Mouse (Mus musculus) forebrain, embryonic 10.5 days (tissue): Measurements from ENCODE around the gene 4931414P19Rik. TPM values are rescaled to one million over a fixed set of nuclear protein-coding genes. Genes with fewer than 3 reads are reported as not detected.

Source experiments
- DNase-seq: peaks from one replicate; pipeline ENCODE4 v3.0.0-alpha.2; 2017; ENCODE audit warnings: low spot score; ENCODE audit errors: extremely low spot score
- H3K27ac ChIP-seq: fragments of 300-500 bp; sonication (generic); 2 replicates; pipeline ENCODE4 v1.5.1; 2016; ENCODE audit warnings: mild to moderate bottlenecking
- H3K27me3 ChIP-seq: fragments of 300-500 bp; sonication (generic); 2 replicates; pipeline ENCODE4 v1.6.1; 2016; ENCODE audit warnings: mild to moderate bottlenecking; ENCODE audit not compliant: poor library complexity, severe bottlenecking
- H3K36me3 ChIP-seq: fragments of 300-500 bp; sonication (generic); replicated peaks from 2 replicates; pipeline ENCODE4 v1.6.1; 2016; ENCODE audit warnings: mild to moderate bottlenecking, moderate library complexity
- H3K4me1 ChIP-seq: fragments of 300-500 bp; sonication (generic); 2 replicates; pipeline ENCODE4 v1.6.1; 2016
- H3K4me3 ChIP-seq: fragments of 300-500 bp; sonication (generic); 2 replicates; pipeline ENCODE4 v1.5.1; 2016; ENCODE audit warnings: mild to moderate bottlenecking, moderate library complexity
- H3K9me3 ChIP-seq: fragments of 300-500 bp; sonication (generic); 2 replicates; pipeline ENCODE4 v1.6.1; 2016; ENCODE audit warnings: mild to moderate bottlenecking, moderate library complexity
- WGBS: fragments of 180-500 bp; shearing (Covaris S2); methylation state at CpG from one replicate; pipeline ENCODE4 v1.1.7; 2016; 5-methylcytosine and 5-hydroxymethylcytosine counted together
- polyA plus RNA-seq: library from polyadenylated mRNA; unstranded; fragments of >200 nt; fragmentation: Nextera tagmentation; extraction: Ambion mirVana; gene quantifications from 2 replicates; pipeline ENCODE4 v1.2.1, GENCODE M21; 2016

4931414P19Rik gene
- polyA plus RNA-seq, 1 experiment from 2014 or later = 11.0 TPM

DNA sequence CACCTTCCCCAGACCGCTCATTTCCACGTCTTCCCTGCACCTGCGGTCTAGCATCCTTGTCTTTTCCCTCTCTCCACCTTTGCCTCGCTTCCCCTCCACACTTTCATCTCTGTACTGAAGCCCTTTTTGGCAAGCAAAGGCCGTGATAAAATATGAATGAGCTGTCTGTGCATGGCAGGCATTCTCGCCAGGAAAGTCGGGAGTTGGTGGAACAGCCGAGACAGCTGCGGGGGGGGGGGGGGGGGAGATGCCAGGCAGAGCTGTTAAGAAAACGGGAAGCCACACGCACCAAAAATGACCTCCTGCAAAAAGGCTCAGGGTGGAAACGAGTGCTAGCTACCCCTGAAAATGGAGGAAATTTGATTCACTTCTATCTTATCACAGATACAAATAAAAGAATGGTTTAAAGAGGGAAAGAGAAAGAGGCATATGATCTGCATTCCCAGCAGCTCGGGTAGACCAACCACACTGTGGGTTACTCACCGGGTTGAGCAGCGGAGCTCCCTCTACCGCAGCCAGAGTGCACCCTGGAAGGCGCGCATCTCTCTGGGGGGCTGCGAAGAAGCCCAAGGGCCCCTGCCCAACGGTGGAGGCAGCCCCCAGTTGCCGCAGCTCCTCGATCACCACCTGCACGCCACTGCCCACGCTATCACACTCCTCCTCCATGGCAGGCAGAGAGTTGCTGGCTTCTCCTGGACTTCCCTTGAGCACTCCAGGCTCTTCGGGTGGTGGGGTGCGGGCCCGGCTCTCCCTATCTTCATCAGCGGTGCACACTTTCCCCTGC lies 11.0 kb downstream of the 4931414P19Rik start:
- Histone ChIP-seq H3K36me3 (peaks cover 51% of the 10 kb centered on the region), H3K4me3 (peak overlapping the region; percentile 3; the same call in 1 of the 2 replicates), H3K4me1 (peaks cover 9% of the 10 kb centered on the region), H3K9me3 (peaks cover 8% of the 10 kb centered on the region; the same call in 1 of the 2 replicates), H3K27ac (0 out of 2 replicates have a peak overlapping the region, but pooled peaks have one; percentile 25), H3K27me3 (no peaks in the 10 kb centered on the region)
- no peak for DNase-seq
- WGBS = 67% methylated on average over 28 of the region's 28 CpGs

DNA sequence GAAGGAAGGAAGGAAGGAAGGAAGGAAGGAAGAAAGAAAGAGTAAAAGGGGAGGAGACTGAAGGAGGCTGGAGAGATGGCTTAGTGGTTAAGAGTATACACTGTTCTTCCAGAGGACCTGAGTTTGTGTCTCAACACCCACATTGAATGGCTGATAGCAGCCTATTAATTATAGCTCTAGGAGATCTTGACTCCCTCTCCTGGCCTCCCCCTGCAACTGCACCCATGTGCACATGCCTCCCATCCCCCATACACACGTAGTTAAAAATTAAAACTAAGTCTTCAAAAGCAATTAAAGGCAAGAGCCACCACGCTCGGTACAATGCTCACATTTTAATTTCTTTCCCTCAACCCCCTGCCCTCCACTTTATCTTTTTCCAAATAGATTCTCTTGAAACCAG lies 11.7 kb downstream of the 4931414P19Rik start:
- no peak overlapping the region for H3K27ac ChIP-seq
- no peak for DNase-seq
- peaks cover 48% of the 10 kb centered on the region for H3K36me3 ChIP-seq
- H3K4me3 ChIP-seq = no peak overlapping the region
- peaks cover 9% of the 10 kb centered on the region for H3K4me1 ChIP-seq
- no peaks in the 10 kb centered on the region for H3K27me3 ChIP-seq
- WGBS = 89% methylated on average over 3 of the region's 3 CpGs
- H3K9me3 ChIP-seq = peaks cover 8% of the 10 kb centered on the region; the same call in 1 of the 2 replicates

DNA sequence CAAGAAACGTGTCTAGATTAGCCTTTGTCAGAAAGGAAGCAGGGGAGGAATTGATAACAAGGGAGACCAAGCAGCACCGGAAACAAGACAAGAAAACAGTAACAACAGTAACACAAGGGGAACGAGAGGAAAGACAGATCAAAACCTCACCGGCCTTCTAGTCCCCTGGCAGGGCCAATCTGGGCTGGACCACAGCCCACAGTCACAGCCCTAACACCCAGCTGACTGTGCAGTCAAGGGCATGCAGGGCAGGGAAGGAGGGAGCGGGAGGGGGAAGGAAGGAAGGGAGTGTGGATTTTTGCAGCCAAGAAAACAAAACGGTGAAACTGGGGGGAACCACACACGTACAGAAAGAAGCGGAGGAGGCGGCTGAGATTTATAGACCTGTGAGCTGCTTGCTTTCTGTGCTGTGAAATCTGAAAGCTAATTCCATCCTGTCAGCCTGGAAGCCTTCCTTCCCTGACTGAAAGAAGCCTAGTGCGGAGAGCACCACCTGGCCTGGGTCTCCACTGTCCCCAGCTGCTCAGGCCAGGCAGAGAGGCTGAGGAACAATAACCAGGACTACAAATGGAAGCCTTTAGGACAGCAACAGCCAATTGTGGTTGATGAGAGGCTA lies 13.4 kb downstream of the 4931414P19Rik start:
- Histone ChIP-seq H3K4me1 (peaks cover 9% of the 10 kb centered on the region), H3K9me3 (peaks cover 8% of the 10 kb centered on the region; the same call in 1 of the 2 replicates), H3K4me3 (no peak overlapping the region), H3K27ac (peak overlapping the region; percentile 67), H3K27me3 (no peaks in the 10 kb centered on the region), H3K36me3 (peaks cover 47% of the 10 kb centered on the region)
- DNase-seq = no peak
- WGBS = 86% methylated on average over 10 of the region's 10 CpGs

DNA sequence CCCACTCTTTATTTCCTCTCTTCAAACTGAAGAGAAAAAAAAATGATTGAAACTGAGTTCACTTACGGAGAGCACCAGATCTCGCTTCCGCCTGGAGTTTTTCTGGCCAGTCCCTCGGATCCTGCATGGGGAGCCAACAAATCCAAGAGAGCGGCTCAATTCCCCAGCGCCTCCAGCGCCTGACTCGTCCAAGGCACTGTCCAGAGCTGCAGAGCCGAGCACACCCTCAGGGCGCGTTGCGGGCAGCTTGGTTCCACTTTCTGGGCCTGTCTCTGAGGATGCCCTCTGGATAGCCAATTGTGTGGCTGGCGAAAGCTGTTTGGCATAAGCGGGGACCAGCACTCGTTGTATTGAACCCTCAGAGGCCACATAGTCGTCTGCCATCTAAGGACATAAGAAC lies 14.7 kb downstream of the 4931414P19Rik start:
- 90% methylated on average over 16 of the region's 16 CpGs for WGBS
- no peak overlapping the region for H3K4me3 ChIP-seq
- H3K36me3 ChIP-seq = peaks cover 47% of the 10 kb centered on the region
- no peak overlapping the region for H3K27ac ChIP-seq
- H3K4me1 ChIP-seq = peaks cover 9% of the 10 kb centered on the region
- H3K27me3 ChIP-seq = no peaks in the 10 kb centered on the region
- no peak for DNase-seq
- peaks cover 8% of the 10 kb centered on the region; the same call in 1 of the 2 replicates for H3K9me3 ChIP-seq

DNA sequence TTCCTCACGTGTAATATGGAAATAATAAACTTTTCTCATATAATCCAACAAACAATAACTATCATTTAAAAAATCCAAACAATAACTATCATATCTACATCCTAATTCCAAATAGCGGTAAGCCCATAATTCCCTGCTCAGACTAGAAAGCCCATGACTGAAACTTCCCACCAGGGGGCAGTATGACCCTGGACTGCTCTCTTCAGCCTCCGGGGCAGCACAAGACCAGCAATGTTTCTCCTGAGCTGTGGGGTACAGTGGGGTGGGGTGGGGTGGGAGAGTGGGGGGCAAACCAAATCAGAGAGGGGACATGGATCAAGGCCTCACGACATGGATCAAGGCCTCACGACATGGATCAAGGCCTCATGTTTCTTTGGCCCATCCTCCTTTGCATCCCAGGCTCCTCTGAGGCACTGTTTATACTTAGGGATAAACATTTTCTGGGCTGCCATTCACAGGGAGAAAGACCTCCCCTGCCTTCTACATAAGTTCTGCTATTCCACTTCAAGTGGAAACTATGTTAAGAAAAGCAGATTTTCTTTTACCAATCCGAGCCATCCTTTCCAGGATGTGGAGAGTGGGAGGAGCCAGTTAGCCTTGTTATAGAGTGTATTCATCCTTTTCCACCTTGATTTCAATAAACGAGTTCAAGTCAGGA lies 22.0 kb downstream of the 4931414P19Rik start:
- no peaks in the 10 kb centered on the region for H3K9me3 ChIP-seq
- H3K27me3 ChIP-seq = no peaks in the 10 kb centered on the region
- H3K36me3 ChIP-seq = peaks cover 29% of the 10 kb centered on the region
- H3K4me1 ChIP-seq = peaks cover 10% of the 10 kb centered on the region
- 47% methylated on average over 7 of the region's 7 CpGs for WGBS
- H3K4me3 ChIP-seq = no peak overlapping the region
- H3K27ac ChIP-seq = no peak overlapping the region
- peak; percentile 64 for DNase-seq

DNA sequence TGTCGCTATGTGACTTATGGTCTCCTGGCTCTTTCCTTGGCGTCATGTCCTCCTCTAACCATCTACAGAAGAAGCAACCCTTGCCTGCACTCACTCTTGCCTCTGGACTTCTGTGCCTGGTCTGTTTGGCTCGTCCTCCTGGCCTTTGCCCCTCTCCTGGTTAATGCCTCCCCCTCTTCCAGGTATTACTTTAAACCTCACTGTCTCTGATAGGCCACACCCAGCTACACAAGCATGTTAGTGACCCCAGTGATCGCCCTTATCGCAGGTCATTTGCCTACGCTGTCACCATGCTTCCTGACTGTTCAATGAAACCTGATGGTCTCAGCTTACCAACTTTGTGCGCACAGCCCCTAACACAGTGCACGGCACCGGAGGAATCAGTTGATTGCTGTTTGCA lies 23.3 kb downstream of the 4931414P19Rik start:
- WGBS = 90% methylated on average over 9 of the region's 9 CpGs
- H3K27me3 ChIP-seq = no peaks in the 10 kb centered on the region
- H3K9me3 ChIP-seq = no peaks in the 10 kb centered on the region
- H3K4me3 ChIP-seq = no peak overlapping the region
- DNase-seq = no peak
- H3K36me3 ChIP-seq = peaks cover 29% of the 10 kb centered on the region
- peaks cover 22% of the 10 kb centered on the region for H3K4me1 ChIP-seq
- H3K27ac ChIP-seq = no peak overlapping the region

DNA sequence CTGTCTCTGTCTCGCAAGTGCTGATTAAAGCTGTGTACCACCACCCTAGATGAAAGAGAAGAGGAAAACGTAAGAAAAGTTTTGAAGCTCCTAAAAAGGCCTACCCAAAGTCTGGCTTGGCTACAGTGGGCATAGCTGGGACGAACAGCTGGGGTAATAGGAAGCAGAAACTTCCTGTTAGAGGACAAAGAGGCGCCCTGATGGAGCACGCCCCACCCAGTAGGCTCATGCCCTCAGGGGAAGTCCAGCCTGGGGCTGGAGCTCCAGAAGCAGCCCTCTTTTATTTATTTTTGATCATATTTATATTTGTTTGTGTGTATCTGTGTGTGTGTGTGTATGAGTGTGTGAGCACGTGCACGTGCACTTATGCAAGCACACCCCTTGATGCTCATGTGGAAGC lies 26.2 kb downstream of the 4931414P19Rik start:
- Histone ChIP-seq H3K4me1 (peaks cover 41% of the 10 kb centered on the region), H3K27me3 (peaks cover 3% of the 10 kb centered on the region; the same call in 1 of the 2 replicates)

DNA sequence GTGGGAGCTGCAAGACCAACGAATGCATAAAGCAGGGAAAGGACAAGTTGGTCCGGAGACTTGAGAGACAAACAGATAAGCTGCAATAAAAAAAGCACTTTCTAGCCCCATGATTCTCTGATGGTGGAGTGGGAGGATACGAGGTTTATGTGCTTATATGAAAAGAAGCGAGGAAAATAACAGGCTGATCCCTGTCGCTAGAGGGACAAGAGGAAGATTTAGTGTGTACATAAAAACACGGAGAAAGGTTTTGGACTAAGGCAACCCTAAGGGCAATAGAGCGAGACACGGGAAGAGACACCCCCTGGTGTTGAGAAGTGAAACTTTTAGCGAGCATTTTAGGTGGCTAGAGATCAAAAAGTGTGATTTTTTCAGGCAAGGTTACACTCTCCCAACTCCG lies 27.7 kb downstream of the 4931414P19Rik start:
- peak overlapping the region; percentile 86 for H3K4me3 ChIP-seq
- H3K4me1 ChIP-seq = peaks cover 57% of the 10 kb centered on the region
- peaks cover 3% of the 10 kb centered on the region; the same call in 1 of the 2 replicates for H3K27me3 ChIP-seq
- no peak for DNase-seq
- H3K9me3 ChIP-seq = no peaks in the 10 kb centered on the region
- WGBS = 2% methylated on average over 10 of the region's 10 CpGs
- H3K27ac ChIP-seq = peak overlapping the region; percentile 99
- peaks cover 27% of the 10 kb centered on the region for H3K36me3 ChIP-seq

More for the DNA sequence above, 26.2 kb downstream of the 4931414P19Rik start:
- H3K27ac ChIP-seq = 0 out of 2 replicates have a peak overlapping the region, but pooled peaks have one; percentile 35
- no peak for DNase-seq
- H3K9me3 ChIP-seq = no peaks in the 10 kb centered on the region
- no peak overlapping the region for H3K4me3 ChIP-seq
- WGBS = 83% methylated on average over 7 of the region's 7 CpGs
- peaks cover 25% of the 10 kb centered on the region for H3K36me3 ChIP-seq

DNA sequence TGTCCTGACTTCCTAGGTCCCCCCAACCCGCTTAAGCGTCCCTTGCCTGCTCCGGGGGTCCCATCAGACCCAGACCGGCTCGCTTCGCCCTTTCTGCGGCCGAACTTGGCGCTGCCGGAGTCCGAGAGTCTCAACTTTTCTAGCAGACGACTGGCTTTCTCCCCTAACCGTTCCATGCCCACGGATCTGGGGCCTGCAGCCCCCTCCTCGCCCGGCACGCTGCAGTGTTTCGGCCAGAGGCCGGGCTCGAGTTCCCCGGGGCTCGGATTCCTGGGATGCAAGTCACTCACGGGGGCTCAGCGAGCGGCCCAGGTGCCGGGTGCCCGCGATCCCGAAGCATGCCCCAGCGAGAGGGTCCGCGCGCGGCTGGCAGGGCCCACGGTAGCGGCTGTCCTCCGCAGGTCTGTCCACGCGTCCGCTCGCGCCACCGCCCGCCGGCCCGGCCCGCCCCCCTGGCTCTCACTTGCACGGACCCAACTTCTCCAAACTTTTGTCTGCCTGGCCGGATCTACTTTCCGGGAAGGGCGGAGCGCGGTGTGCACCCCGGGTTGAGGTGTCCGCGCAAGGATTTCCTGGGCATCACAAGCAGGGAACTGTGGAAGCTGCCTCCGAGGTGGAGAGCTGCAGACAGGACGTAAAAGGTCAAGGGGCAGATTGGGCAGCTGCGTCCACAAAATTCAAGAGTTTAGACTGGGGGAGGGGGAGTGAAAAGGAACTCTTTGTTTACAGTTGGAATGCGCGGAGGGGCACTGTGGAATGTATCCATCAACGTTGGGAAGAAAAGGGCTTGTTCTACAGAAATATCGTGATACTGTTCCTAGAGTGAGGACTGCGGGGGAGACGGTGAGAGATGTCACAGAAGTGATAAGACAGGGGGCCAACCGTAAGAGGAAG lies 28.5 kb downstream of the 4931414P19Rik start, which contains the start of gene Ajuba:
Gene Ajuba, minus strand, starts transcription at position 470 of the 894 bp plus-strand sequence.
- H3K9me3 ChIP-seq = no peaks in the 10 kb centered on the region
- WGBS = under 1% methylated on average over 66 of the region's 66 CpGs
- H3K4me3 ChIP-seq = peak within 1 kb of the TSS; percentile 86
- peaks cover 3% of the 10 kb centered on the region; the same call in 1 of the 2 replicates for H3K27me3 ChIP-seq
- H3K27ac ChIP-seq = peak within 1 kb of the TSS; percentile 99
- peak; percentile 96 for DNase-seq
- H3K36me3 ChIP-seq = peaks cover 29% of the 10 kb centered on the region
- peaks cover 64% of the 10 kb centered on the region for H3K4me1 ChIP-seq

DNA sequence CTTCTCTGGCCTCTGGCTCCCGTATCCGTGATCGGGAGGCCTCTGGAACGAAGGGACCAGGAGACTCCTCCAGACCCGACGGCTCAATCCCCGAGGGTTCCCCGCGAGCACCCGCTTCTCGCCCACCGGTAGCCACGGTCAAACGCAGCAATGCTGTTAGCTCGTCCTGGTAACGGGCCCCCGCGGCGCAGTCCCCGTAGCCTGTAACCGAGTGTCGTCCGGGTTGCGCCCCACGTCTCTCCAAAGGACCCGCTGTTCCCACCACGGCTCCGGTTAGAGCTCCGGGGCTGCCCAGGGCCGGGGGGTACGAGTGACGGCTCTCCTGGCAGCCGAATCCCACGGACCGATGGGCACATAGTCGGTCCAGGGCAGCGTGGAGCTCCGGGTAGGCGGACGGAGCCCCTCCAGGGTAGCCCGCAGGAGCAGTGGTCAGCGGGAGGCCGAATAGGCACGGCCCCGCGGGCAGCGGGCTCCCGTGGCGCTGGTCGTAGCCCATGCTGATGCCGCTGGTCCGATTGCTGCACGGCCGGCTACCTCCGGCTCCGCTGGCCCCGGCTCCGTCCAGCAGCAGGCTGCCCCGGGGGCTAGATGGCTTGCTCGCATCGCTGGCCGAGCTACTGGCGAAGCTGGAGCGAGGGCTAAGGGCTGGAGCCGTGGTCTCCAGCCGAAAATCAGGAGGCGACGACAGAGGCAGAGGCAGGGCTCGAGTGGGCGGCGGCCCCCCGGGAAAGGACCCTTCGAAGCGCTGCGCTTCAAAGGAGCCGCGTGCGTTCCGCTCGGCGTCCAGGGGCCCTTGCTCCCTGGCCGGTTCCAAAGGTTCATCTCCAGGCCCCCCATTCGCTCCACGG lies 29.3 kb downstream of the 4931414P19Rik start:
- Histone ChIP-seq H3K4me1 (peaks cover 72% of the 10 kb centered on the region), H3K27me3 (peaks cover 3% of the 10 kb centered on the region; the same call in 1 of the 2 replicates), H3K9me3 (no peaks in the 10 kb centered on the region), H3K4me3 (peak overlapping the region; percentile 86), H3K27ac (peak overlapping the region; percentile 99), H3K36me3 (peaks cover 37% of the 10 kb centered on the region)
- peak; percentile 44 for DNase-seq
- under 1% methylated on average over 84 of the region's 84 CpGs for WGBS

DNA sequence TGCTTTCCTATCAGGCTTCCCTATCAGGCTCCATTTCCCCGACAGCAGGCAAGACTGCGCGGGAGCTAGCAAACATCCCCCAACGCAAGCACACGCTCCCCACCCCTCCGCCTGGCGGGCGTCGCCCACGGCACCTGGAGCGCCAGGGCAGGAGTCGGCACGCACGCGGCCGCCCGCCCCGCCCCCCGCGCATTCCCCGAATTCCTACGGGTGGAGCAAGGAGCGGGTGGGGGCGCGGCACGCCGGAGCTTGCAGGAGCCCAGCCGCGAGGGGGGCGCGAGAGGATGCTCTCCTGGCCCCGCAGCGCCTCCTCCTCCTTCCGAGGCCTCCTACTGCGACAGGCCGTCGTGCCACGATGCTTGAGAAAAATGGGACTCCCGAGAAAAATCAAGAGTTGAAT lies 30.2 kb downstream of the 4931414P19Rik start:
- Histone ChIP-seq H3K36me3 (peaks cover 46% of the 10 kb centered on the region), H3K9me3 (no peaks in the 10 kb centered on the region), H3K4me1 (peaks cover 81% of the 10 kb centered on the region), H3K27me3 (peaks cover 3% of the 10 kb centered on the region; the same call in 1 of the 2 replicates), H3K4me3 (peak overlapping the region; percentile 86), H3K27ac (peak overlapping the region; percentile 99)
- DNase-seq = peak; percentile 83
- WGBS = 1% methylated on average over 39 of the region's 39 CpGs
